Mouse (Mus musculus): ENCODE data around the gene Gm20605. TPM values are rescaled to one million over a fixed set of nuclear protein-coding genes. Genes with fewer than 3 reads are reported as not detected.

The Gm20605 gene
- 16.1 and 17.9 TPM in 2 replicates for polyA plus RNA-seq (2012; rRNA removed)

DNA sequence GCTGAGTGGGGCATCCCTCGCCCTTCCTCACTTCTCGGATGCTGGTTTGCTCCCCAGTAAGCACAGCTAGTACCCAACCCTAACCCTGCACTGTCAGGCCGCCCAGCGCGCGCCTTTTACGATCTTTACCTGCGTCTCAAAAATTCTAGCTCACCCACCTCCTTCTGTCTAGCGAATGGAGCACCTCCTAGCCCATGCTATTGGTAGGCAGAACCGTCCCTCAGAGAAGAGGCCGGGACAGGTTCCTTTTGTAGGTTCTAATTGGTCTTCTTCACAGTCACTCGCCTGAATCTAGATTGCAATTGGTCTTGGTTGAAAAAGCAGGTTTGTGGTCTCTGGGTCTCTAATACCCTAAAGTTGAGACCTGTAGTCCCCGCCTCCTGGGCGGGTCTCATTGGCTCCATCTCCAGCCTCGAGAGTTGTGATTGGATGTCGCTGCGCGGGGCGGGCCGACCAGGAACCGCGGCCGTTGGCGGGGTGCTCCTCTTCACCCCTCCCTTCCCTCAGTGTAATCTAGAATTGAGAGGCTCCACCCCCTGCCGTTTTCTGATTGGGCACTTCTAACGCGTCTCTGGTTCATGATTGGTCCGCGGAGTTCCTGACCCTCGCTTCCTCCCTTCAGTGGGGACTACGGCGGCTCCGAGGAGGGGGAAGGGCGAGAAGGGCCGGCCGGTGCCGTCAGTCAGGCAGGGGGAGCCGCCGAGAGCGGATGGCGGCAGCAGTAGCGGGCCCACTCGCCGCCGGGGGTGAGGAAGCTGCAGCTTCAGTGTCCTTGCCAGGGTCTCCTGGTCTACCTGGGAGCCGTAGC, at the start of gene Gm20605, which contains the start of the genes Fbxo24 and Lrch4:
Gene Gm20605 (plus strand): TSS at position 678 of the 808 bp plus-strand sequence.
Gene Fbxo24 (minus strand): TSS at position 505 of the 808 bp plus-strand sequence.
Gene Lrch4 (plus strand): TSS at position 624 of the 808 bp plus-strand sequence.

DNA sequence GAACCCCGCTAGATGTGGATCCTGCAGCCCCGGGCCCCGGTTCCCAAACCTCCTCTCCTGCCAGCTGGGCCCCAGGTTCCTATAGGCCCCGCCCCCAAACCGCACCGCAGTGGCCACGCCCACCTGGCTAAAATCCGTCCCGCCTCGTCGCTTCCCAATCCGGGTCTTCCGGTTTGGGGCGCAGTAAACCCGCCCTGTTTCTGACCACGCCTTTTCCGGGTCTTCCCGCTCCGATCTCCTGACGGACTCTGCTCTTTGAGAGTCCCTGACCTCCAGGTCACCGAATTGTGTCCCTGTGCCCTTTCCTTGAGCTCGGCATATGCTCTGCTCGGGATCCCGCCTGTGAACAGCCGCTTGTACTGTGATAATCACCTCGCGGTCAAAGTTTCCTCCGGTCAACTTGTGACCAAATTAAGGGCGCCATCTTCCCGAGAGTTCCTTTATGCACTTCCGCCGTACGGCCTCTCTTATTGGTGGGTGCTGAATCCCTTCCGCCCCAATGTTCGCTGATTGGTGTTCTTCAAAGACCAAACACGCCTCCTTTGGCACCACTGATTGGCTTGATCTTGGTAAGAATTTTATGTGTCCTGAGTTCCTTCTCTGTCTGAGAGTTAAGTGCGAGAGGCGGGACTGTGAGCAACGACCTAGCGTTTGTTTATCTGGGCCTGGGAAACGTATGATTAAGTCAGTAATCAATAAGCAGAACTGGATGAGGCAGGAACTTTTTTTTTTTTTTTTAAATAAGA, 28.2 kb upstream of the Gm20605 start, which contains the start of gene Mospd3:
Gene Mospd3 (minus strand): TSS at position 440 of the 746 bp plus-strand sequence.

DNA sequence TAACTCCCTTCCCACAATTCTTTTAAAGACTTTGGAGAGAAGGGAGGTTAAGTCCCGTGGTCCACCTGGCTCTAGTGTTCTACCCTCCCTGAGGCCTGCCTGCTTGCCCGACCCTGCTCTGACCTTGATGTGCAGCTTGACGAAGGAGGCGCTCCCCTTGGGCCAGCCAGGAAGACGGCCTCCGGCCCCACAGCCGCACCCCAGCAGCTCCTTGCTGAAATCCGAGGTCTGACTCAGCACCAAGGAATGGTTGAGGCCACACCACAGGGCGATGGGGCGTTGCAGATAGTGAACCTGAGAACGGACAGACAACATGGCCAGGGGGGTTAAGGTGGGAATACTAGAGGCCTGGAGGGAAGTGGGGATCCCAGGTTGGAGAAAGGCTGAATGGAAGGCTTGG, 15.4 kb upstream of the Gm20605 start, which contains the start of gene Pcolce:
Gene Pcolce (minus strand): TSS at position 235 of the 400 bp plus-strand sequence.

DNA sequence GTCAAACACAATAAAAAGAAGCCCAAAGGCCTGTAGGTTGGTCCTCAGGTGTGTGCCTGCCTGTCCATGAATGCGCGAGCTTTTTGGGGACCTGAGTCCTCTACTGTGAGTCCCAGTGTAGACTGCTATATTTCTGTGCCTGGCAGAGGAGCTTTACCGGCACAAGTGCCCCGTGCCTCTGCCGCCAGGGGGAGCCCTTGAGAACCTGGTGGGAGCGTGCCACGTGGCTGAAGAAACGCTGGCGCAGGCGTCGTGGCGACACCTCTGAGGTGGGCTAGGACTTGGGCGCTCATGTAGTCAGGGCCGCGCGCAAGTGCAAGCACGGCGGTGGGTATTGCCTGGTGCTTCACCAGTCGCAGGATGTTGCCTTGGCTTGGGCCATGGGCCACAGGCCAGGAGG, 12.1 kb downstream of the Gm20605 start, which contains the start of gene Sap25:
Gene Sap25 (plus strand): TSS at position 281 of the 400 bp plus-strand sequence.

DNA sequence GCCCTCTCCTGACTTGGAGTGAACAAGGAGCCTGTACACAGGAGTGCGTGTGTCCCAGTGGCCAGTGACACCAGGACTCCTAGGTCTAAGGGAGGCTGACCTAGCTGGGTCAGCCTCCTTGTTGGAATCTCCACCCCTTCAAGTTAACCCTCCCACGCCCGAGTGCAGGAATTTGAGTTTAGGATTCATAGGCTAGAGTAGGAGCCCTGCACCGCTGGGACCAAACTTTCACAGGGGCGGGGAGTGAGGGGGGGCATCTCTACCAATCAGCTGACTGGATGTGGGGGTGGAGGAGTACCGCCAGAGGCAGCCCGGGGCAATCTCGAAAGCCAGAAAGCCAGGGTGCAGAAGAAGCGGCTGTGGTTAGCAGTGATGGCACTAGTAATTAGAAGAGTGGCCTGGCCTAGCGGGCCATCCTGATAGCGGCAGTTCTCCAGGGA, 16.7 kb downstream of the Gm20605 start, which contains the start of gene Irs3:
Gene Irs3 (minus strand): TSS at position 63 of the 440 bp plus-strand sequence.

DNA sequence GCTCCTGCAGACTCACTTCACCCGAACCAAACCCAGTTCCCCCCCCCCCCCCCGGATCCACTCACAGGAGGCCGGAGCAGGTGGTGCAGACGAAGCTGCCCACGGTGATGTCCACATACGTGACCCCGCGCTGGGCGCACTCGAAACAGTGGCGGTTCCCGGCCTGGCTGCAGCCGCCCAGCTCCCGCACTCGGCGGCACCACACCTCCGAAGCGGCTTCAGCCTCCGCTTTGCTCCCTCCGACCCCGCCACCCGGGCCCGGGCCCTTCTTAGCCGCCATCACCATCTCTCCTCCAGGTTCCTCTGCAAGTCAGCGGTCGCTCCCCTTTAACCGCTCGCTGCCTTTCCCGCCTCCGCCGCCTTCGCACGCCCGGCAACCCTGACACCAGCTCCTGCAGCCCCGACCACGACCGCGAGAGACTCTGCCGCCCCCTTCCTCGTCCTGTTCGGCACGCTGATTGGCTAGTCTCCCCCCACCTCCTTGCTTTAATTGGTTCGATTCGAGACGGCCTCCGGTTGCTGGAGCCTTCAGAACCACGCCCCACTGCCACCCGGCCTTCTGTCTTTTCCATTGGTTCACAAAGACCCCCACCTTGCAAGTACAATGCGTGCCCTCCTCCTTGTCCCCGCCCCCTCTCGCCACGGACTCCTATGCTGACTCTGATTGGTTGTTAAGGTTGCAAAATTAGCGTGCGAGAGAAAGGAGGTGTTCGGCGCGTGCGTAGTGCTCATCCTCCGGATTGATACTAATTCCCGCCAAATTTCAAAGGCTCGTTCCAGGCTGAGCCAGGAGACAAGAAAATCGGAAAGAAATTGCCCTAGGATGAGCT, 55.5 kb downstream of the Gm20605 start, which contains the start of gene Agfg2:
Gene Agfg2 (minus strand): TSS at position 433 of the 830 bp plus-strand sequence.

Other genes starting within 250 kb of the Gm20605 start
- gene Zan, start 152.1 kb upstream of the Gm20605 start, polyA plus RNA-seq (2012; rRNA removed): 0.26 and 0.64 TPM in 2 replicates
- gene Pop7, start 126.7 kb upstream of the Gm20605 start, polyA plus RNA-seq (2012; rRNA removed): 63.7 and 67.0 TPM in 2 replicates
- gene Gigyf1, start 110.6 kb upstream of the Gm20605 start, polyA plus RNA-seq (2012; rRNA removed): 56.8 and 62.1 TPM in 2 replicates
- gene Epo, start 95.9 kb upstream of the Gm20605 start, polyA plus RNA-seq (2012; rRNA removed): not detected in 2 replicates
- 859 and 883 TPM in 2 replicates for gene Gnb2, start 95.7 kb upstream of the Gm20605 start, polyA plus RNA-seq (2012; rRNA removed)
- 237 and 255 TPM in 2 replicates for gene Actl6b, start 75.7 kb upstream of the Gm20605 start, polyA plus RNA-seq (2012; rRNA removed)
- 8.2 and 9.8 TPM in 2 replicates for gene Tfr2, start 59.3 kb upstream of the Gm20605 start, polyA plus RNA-seq (2012; rRNA removed)
- 68.3 and 78.4 TPM in 2 replicates for gene Mospd3, start 28.1 kb upstream of the Gm20605 start, polyA plus RNA-seq (2012; rRNA removed)
- gene Pcolce, start 15.4 kb upstream of the Gm20605 start, polyA plus RNA-seq (2012; rRNA removed): 30.6 and 64.8 TPM in 2 replicates
- 0.23 and 0.26 TPM in 2 replicates for gene Fbxo24, start 173 bp upstream of the Gm20605 start, polyA plus RNA-seq (2012; rRNA removed)
- gene Lrch4, start 54 bp upstream of the Gm20605 start, polyA plus RNA-seq (2012; rRNA removed): 22.0 and 23.5 TPM in 2 replicates
- gene Sap25, start 12.2 kb downstream of the Gm20605 start, polyA plus RNA-seq (2012; rRNA removed): 35.2 and 37.5 TPM in 2 replicates
- 0.06 and 0.13 TPM in 2 replicates for gene Irs3, start 16.5 kb downstream of the Gm20605 start, polyA plus RNA-seq (2012; rRNA removed)
- gene Agfg2, start 55.6 kb downstream of the Gm20605 start, polyA plus RNA-seq (2012; rRNA removed): 16.9 and 19.4 TPM in 2 replicates
- 165 and 183 TPM in 2 replicates for gene Nyap1, start 112.4 kb downstream of the Gm20605 start, polyA plus RNA-seq (2012; rRNA removed)
- gene Tsc22d4, start 116.6 kb downstream of the Gm20605 start, polyA plus RNA-seq (2012; rRNA removed): 57.8 and 66.5 TPM in 2 replicates
- 55.5 and 66.0 TPM in 2 replicates for gene Ppp1r35, start 149.7 kb downstream of the Gm20605 start, polyA plus RNA-seq (2012; rRNA removed)
- gene Mepce, start 158.5 kb downstream of the Gm20605 start, polyA plus RNA-seq (2012; rRNA removed): 36.2 and 40.2 TPM in 2 replicates
- 11.3 and 14.0 TPM in 2 replicates for gene Zcwpw1, start 158.6 kb downstream of the Gm20605 start, polyA plus RNA-seq (2012; rRNA removed)
- 0.38 TPM in 2 replicates for gene Pilra, start 207.1 kb downstream of the Gm20605 start, polyA plus RNA-seq (2012; rRNA removed)
- 0.09 and 0.10 TPM in 2 replicates for gene Pilrb1, start 228.9 kb downstream of the Gm20605 start, polyA plus RNA-seq (2012; rRNA removed)
- 0.04 and 0.11 TPM in 2 replicates for gene Pilrb2, start 242.6 kb downstream of the Gm20605 start, polyA plus RNA-seq (2012; rRNA removed)